In genomic region chr4:137795611-137796557, GRCm38 (mm10) we compare ENCODE assay signal across 8 mouse cellular contexts. TPM values are rescaled to one million over a fixed set of nuclear protein-coding genes. Genes with fewer than 3 reads are reported as not detected.
DNase-seq lines count a peak whose midpoint lies in the region; ATAC-seq and TF ChIP-seq lines count a peak whose summit lies in the region.

Alpl (minus strand) TSS chr4:137796384.

- WGBS in embryonic facial prominence, embryonic 10.5 days, result 1% methylated on average over 78 of the region's 78 CpGs
- 3% methylated on average over 76 of the region's 78 CpGs for WGBS in liver, embryonic 14.5 days (ENCODE audit: insufficient replicate concordance)
- WGBS in neural tube, embryonic 15.5 days, result under 1% methylated on average over 53 of the region's 78 CpGs

- H3K4me3 ChIP-seq in embryonic facial prominence, embryonic 10.5 days, result peak within 1 kb of the TSS; percentile 65
- peak within 1 kb of the TSS; percentile 17 to 22; a peak in 2 of 4 replicates for H3K4me3 ChIP-seq in liver, embryonic 14.5 days (ENCODE audit: insufficient read depth in 1 of 2, low read depth in 2 of 2, low read length in 2 of 2)
- peak within 1 kb of the TSS; percentile 43 for H3K4me3 ChIP-seq in neural tube, embryonic 15.5 days (replicated peaks)

- peaks cover 61% of the 10 kb centered on the region for H3K4me1 ChIP-seq in embryonic facial prominence, embryonic 10.5 days
- no peaks in the 10 kb centered on the region for H3K4me1 ChIP-seq in liver, embryonic 14.5 days (replicated peaks; ENCODE audit: control insufficient read depth in 2 of 2, insufficient read depth in 2 of 2, low read length in 1 of 2)
- peaks cover 18% of the 10 kb centered on the region for H3K4me1 ChIP-seq in neural tube, embryonic 15.5 days

- no peaks in the 10 kb centered on the region for H3K9me3 ChIP-seq in embryonic facial prominence, embryonic 10.5 days
- H3K9me3 ChIP-seq in liver, embryonic 14.5 days (ENCODE audit: control insufficient read depth, low read length), result no peaks in the 10 kb centered on the region
- no peaks in the 10 kb centered on the region for H3K9me3 ChIP-seq in neural tube, embryonic 15.5 days (replicated peaks)

- no peak within 1 kb of the TSS for H3K9ac ChIP-seq in liver, embryonic 14.5 days (replicated peaks)
- peak within 1 kb of the TSS; percentile 33; the same call in 1 of the 2 replicates for H3K9ac ChIP-seq in neural tube, embryonic 15.5 days (replicated peaks)

- H3K27me3 ChIP-seq in embryonic facial prominence, embryonic 10.5 days (replicated peaks; ENCODE audit: low read depth, poor library complexity, severe bottlenecking), result peaks cover 65% of the 10 kb centered on the region
- peaks cover 33% of the 10 kb centered on the region for H3K27me3 ChIP-seq in liver, embryonic 14.5 days (ENCODE audit: control insufficient read depth, insufficient read depth, low read length)
- peaks cover 27% of the 10 kb centered on the region for H3K27me3 ChIP-seq in neural tube, embryonic 15.5 days (replicated peaks)

- peak; percentile 33 for DNase-seq in A20 (ENCODE audit: low read depth, low spot score)
- DNase-seq in adrenal gland, adult 2 months, result peak; percentile 82
- peak; percentile 85 for DNase-seq in embryonic facial prominence, embryonic 10.5 days (ENCODE audit: low spot score)
- peak; percentile 54 to 67 for DNase-seq in heart, adult 9 months (ENCODE audit: low spot score in 2 of 2)
- peak; percentile 80 for DNase-seq in kidney, adult 9 months
- no peak for DNase-seq in liver, embryonic 14.5 days (ENCODE audit: low read depth in 3 of 3, low spot score in 3 of 3)
- peak; percentile 47 for DNase-seq in thymus, postnatal 0 days (ENCODE audit: low spot score)

- peak; percentile 68 for ATAC-seq in liver, embryonic 14.5 days (ENCODE audit: insufficient read depth)
- peak; percentile 52 for ATAC-seq in neural tube, embryonic 15.5 days (ENCODE audit: low FRiP score)

- TF ChIP-seq EP300 in liver, embryonic 14.5 days (IDR thresholded peaks at IDR 0.05; ENCODE audit: low read depth), result no peak

- H3K36me3 ChIP-seq in embryonic facial prominence, embryonic 10.5 days (replicated peaks), result no peaks in the 10 kb centered on the region
- no peaks in the 10 kb centered on the region for H3K36me3 ChIP-seq in liver, embryonic 14.5 days (replicated peaks; ENCODE audit: control insufficient read depth, insufficient read depth, low read depth)
- no peaks in the 10 kb centered on the region for H3K36me3 ChIP-seq in neural tube, embryonic 15.5 days

- peak; percentile 71 for TF ChIP-seq CTCF in liver, embryonic 14.5 days (IDR thresholded peaks at IDR 0.05; ENCODE audit: low read depth)

- peak within 1 kb of the TSS; percentile 77 for H3K27ac ChIP-seq in embryonic facial prominence, embryonic 10.5 days (replicated peaks)
- no peak within 1 kb of the TSS for H3K27ac ChIP-seq in liver, embryonic 14.5 days
- H3K27ac ChIP-seq in neural tube, embryonic 15.5 days (replicated peaks), result no peak within 1 kb of the TSS

- peak within 1 kb of the TSS; percentile 31 for H3K4me2 ChIP-seq in liver, embryonic 14.5 days (ENCODE audit: low read depth)
- peak within 1 kb of the TSS; percentile 91 for H3K4me2 ChIP-seq in neural tube, embryonic 15.5 days

RNA-seq across cellular contexts. Expression of gene Alpl, which starts in this region (rescaled TPM):
- 10 to 100 TPM in 1 of 2 experiments, 1 to 10 TPM in 1; 6.1 to 59.6 TPM for total RNA-seq in adrenal gland, adult 2 months (2021)
- 4.7 and 7.4 TPM in 2 replicates for polyA plus RNA-seq in adrenal gland, adult 2 months (2012; rRNA removed)
- 12.9 and 18.7 TPM in 2 replicates for polyA plus RNA-seq in embryonic facial prominence, embryonic 10.5 days (2016; fragmentation: Nextera tagmentation; extraction: Ambion mirVana)
- polyA plus RNA-seq in liver, embryonic 14.5 days (2012; rRNA removed), result 4.6 and 5.1 TPM in 2 replicates
- 5.1 and 6.1 TPM in 2 replicates for polyA plus RNA-seq in liver, embryonic 14.5 days (2014; fragmentation: Nextera tagmentation; extraction: Ambion mirVana)
- polyA plus RNA-seq in neural tube, embryonic 15.5 days (2015; fragmentation: Nextera tagmentation; extraction: Ambion mirVana), result 12.0 and 14.6 TPM in 2 replicates
- polyA plus RNA-seq in thymus, postnatal 0 days (2015; fragmentation: Nextera tagmentation; extraction: Ambion mirVana), result 1.4 and 1.5 TPM in 2 replicates

Comparison
In these comparisons a context has a peak if more than half of its experiments do, and no peak if none do; other contexts are left out.
1. DNase-seq: peak in A20 (single experiment), adrenal gland, adult 2 months (single experiment), embryonic facial prominence, embryonic 10.5 days (single experiment), heart, adult 9 months (2 of 2), kidney, adult 9 months (single experiment) and thymus, postnatal 0 days (single experiment); none in liver, embryonic 14.5 days (0 of 3).
2. Peak in every context shown above with its lines, with median percentiles within 50 percentile points of each other: H3K4me3 ChIP-seq.